Mouse (Mus musculus) embryo, embryonic 11.5 days (tissue): Measurements from ENCODE around the gene Cfap221.
A peak's percentile ranks its signal among the peaks of the same experiment; 100 is the strongest.

Source experiments
- DNase-seq: peaks from one replicate; pipeline ENCODE4 v3.0.0-alpha.2; 2012; ENCODE audit warnings: low read depth, low spot score

Cfap221 gene

DNA sequence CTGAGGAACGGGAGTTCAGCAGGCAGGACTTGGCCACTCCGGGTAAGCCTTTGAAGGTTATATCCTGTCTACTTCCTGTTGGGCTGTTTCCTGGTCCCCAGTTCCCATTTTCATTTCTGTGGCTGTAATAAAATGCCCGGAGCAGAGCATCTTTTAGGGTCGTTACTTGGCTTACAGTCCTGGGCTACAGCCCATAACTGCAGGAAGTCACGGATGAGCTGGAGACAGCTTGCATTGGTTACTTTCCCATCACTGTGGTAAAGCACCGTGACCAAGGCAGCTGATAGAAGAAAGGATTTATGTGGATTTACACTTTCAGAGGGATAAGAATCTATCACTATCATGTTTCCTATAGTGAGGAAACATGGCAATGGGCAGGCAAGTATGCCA lies 93.8 kb downstream of the Cfap221 start:
- DNase-seq = no peak

DNA sequence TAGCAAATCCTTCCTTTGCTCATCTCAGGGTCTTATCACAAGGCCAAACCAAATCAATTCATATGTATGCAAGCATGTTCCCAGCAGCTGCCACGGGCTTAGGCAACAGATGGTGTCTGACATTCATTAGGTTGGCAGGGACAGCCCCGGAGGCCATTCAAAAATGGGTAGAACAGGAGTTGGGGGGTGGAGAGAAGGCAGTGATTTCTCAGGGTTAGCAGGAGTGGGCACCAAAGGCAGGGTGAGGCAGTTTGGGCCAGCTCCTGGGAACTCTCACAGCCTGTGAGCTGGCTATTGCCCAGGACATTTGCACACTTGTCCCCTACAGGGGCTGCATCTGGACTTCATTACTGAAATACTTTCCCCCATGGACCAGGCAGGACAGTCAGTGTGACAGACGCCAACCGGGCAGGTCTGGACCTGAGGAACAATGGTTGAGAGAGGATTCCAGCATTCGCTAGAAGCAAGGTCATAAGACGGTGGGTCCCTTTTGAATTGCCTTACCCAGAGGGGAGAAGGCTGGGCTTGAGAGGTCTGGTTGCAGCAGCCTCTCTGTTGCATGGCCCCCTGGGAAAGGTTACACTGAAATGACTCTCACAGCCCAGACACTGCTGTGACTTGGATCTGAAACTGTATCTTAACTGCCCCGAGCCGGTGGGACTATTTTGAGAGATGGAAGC lies 94.3 kb downstream of the Cfap221 start:
- no peak for DNase-seq

- no peak for DNase-seq
Observed at GRCm38 (mm10) chr1:119899195-119900123, 97.6 kb downstream of the Cfap221 start.

DNA sequence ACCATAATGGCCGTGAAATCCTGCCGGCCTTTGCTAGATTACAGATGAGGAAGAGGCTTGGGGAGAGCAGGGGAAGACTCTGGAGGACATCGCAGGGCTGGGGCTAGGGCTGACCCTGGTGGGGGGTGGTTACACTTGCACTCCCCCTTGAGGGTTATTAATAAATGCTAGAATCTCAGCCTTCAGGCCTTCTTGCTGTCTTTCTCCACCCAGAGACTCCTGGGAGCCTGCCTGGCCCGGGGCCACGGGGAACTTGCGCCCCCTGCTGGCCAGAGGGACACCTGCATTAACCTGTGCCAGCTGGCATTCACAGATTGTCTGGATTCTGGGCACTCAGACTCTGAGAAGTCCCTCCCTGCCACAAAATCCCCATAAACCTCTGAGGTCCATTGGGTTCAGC lies 102.1 kb downstream of the Cfap221 start:
- DNase-seq = peak; percentile 43

- DNase-seq = no peak
Observed at GRCm38 (mm10) chr1:119893600-119893999, 103.4 kb downstream of the Cfap221 start.

GRCm38 (mm10) chr1:119892933-119893332 lies 104.1 kb downstream of the Cfap221 start:
- no peak for DNase-seq

GRCm38 (mm10) chr1:119891865-119892264 lies 105.2 kb downstream of the Cfap221 start:
- no peak for DNase-seq

GRCm38 (mm10) chr1:119891149-119891548 lies 105.9 kb downstream of the Cfap221 start:
- DNase-seq = no peak

- DNase-seq = no peak
Observed at GRCm38 (mm10) chr1:119889347-119889746, 107.7 kb downstream of the Cfap221 start.

GRCm38 (mm10) chr1:119886320-119886719 lies 110.7 kb downstream of the Cfap221 start:
- DNase-seq = no peak

DNA sequence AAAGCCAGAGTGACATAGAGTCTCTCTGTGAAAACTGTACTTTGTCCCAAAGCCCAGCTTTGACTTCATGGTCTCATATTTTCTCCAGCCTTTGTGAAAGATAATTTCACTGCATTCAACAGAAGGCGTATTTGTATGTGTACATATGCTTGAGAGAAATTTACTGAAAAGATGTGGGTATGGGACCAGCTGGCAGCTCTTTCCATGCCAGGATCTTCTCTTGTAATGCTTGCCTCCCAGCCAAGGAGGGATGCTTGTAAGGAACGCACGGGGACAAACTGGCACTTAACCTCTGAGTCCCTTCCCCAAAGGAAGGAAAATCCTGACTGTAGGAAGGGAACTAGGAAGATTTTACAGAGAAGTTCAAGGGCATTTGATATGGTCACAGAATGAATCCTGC lies 112.8 kb downstream of the Cfap221 start:
- DNase-seq = no peak

- no peak for DNase-seq
Observed at GRCm38 (mm10) chr1:119878909-119879308, 118.1 kb downstream of the Cfap221 start.

GRCm38 (mm10) chr1:119877469-119877868 lies 119.6 kb downstream of the Cfap221 start:
- DNase-seq = no peak
